In genomic region chr9:42273174-42273573, GRCm38 (mm10) we compare ENCODE assay signal across 18 mouse cellular contexts.
"Had no signal": no experiment of that assay in that cellular context is flagged by ENCODE, and none has a peak within 500 bp of the region (broad histone marks: within the 10 kb centered on the region; RNA-seq: fewer than 3 reads in every experiment).

No protein-coding gene starts in this region.

- H3K9ac ChIP-seq: lung, embryonic 14.5 days; midbrain, embryonic 12.5 days; neural tube, embryonic 13.5 days; neural tube, embryonic 15.5 days had no signal

- ATAC-seq: midbrain, embryonic 16.5 days had no signal

- H3K27me3 ChIP-seq: midbrain, embryonic 12.5 days; neural tube, embryonic 13.5 days; neural tube, embryonic 15.5 days had no signal

- H3K4me2 ChIP-seq: lung, embryonic 14.5 days; midbrain, embryonic 12.5 days; neural tube, embryonic 13.5 days; neural tube, embryonic 15.5 days had no signal

- DNase-seq: lung, embryonic 14.5 days; lung, postnatal 10 days; lung, postnatal 4 days; midbrain, embryonic 14.5 days; retina, postnatal 1 day; right cerebral cortex, adult 18-20 months; right cerebral cortex, postnatal 25 days; right cerebral cortex, postnatal 4 days; spleen, adult 18-20 months; thymus, adult 18-20 months; thymus, postnatal 14 days; thymus, postnatal 36 days had no signal

- H3K4me1 ChIP-seq: midbrain, embryonic 10.5 days; midbrain, embryonic 12.5 days; neural tube, embryonic 13.5 days; neural tube, embryonic 15.5 days had no signal

- H3K4me3 ChIP-seq: midbrain, embryonic 10.5 days; midbrain, embryonic 12.5 days; myocyte; neural tube, embryonic 13.5 days; neural tube, embryonic 15.5 days had no signal

- H3K27ac ChIP-seq: midbrain, embryonic 10.5 days; midbrain, embryonic 12.5 days; neural tube, embryonic 13.5 days; neural tube, embryonic 15.5 days had no signal

- H3K9me3 ChIP-seq: midbrain, embryonic 10.5 days; midbrain, embryonic 12.5 days; neural tube, embryonic 13.5 days; neural tube, embryonic 15.5 days had no signal

- H3K36me3 ChIP-seq: midbrain, embryonic 10.5 days; midbrain, embryonic 12.5 days; neural tube, embryonic 13.5 days; neural tube, embryonic 15.5 days had no signal
